Mouse (Mus musculus) brain, adult 10 weeks (tissue): ENCODE measurements around the gene Kcnn3. TPM values are rescaled to one million over a fixed set of nuclear protein-coding genes. Genes with fewer than 3 reads are reported as not detected.

Experiments
- polyA plus RNA-seq: library from polyadenylated mRNA; stranded (reverse); fragments of 350-450 nt; fragmentation: Illumina TruSeq; extraction: RNeasy Lipid Tissue Mini Kit (QIAGEN cat#74804); gene quantifications from one replicate; pipeline ENCODE4 v1.2.3, GENCODE M21; 2015; ENCODE audit warnings: low read depth, low replicate concordance

Kcnn3 gene
- 12.7 TPM for polyA plus RNA-seq

DNA sequence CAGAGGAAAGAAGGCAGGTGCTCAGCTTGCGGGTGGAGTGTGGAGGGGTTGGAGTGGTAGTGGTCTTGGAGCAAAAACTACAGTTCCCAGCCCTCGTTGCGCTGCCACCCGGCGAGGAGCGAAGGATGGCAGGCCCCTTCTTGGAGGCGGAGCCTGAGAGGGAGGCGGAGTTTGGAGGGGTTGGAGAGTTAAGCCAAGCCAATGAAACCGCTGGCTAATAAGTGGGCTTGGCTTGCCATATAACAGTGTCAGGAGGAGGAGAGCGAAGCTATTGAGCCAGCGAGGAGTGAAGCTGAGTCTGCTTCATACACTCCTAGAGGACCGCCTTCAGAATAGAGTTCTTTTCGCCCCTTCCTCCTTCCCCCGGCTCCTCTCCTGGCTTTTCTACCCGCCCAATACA is at the start of gene Kcnn3:
Gene Kcnn3, plus strand, starts transcription at position 271 of the 400 bp plus-strand sequence.

DNA sequence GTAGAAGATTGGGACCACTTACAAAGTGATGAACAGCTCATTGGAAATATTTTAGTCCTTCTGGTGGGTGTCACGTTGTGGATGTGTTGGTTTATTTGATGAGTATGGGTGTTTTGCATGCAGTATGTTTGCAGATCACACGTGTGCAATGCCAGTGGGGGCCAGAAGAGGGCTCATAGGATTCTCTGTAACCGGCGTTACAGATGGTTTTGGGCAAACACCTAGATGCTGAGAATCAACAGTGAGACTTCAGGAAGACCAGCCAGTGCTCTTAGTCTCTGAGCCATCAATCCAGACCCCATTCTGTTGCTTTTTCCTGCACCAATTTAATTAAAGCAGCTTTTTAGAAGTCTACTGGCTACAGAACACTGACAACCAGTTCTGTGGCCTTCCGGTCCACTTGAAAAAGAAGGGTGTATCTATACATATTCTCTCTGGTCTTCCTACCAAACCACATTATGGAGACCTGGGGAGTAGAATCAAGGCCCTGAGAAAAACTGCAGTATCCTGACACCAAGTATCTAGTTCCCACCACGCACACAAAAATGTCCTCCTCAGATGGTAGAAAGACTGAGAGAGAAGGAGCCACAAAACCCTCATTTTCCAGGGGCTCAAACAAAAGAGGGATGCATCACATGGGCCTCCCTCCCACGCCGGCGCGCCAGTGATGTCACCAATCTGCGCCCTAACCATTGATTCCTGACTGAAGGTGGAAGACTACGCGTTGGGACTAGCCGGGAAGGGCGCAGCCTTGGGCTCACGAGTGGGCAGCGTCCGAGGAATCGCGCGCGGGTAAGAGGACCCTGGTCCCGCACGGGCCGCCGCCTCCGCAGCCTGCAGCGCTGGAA is 194.6 kb downstream of the Kcnn3 start, which contains the start of gene Adar:
Gene Adar, plus strand, starts transcription at position 664 of the 848 bp plus-strand sequence.

Other genes with a start within 250 kb of the Kcnn3 start
- gene Slc50a1, start 249.6 kb upstream of the Kcnn3 start, polyA plus RNA-seq: 61.6 TPM
- 9.0 TPM for gene Efna1, start 239.0 kb upstream of the Kcnn3 start, polyA plus RNA-seq
- 43.7 TPM for gene Efna3, start 197.2 kb upstream of the Kcnn3 start, polyA plus RNA-seq
- not detected for gene Efna4, start 182.1 kb upstream of the Kcnn3 start, polyA plus RNA-seq
- 137 TPM for gene Adam15, start 170.2 kb upstream of the Kcnn3 start, polyA plus RNA-seq
- 0.19 TPM for gene Dcst2, start 158.2 kb upstream of the Kcnn3 start, polyA plus RNA-seq
- gene Dcst1, start 154.9 kb upstream of the Kcnn3 start, polyA plus RNA-seq: not detected
- gene Zbtb7b, start 125.4 kb upstream of the Kcnn3 start, polyA plus RNA-seq: 17.3 TPM
- gene Lenep, start 117.4 kb upstream of the Kcnn3 start, polyA plus RNA-seq: 5.2 TPM
- 29.1 TPM for gene Flad1, start 108.3 kb upstream of the Kcnn3 start, polyA plus RNA-seq
- gene Cks1b, start 101.8 kb upstream of the Kcnn3 start, polyA plus RNA-seq: 4.6 TPM
- gene Shc1, start 101.7 kb upstream of the Kcnn3 start, polyA plus RNA-seq: 11.6 TPM
- gene Pygo2, start 90.0 kb upstream of the Kcnn3 start, polyA plus RNA-seq: 35.5 TPM
- 34.8 TPM for gene Pbxip1, start 83.5 kb upstream of the Kcnn3 start, polyA plus RNA-seq
- 72.8 TPM for gene Pmvk, start 65.6 kb upstream of the Kcnn3 start, polyA plus RNA-seq
- gene Adar, start 194.9 kb downstream of the Kcnn3 start, polyA plus RNA-seq: 93.1 TPM
- gene Chrnb2, start 244.5 kb downstream of the Kcnn3 start, polyA plus RNA-seq: 23.4 TPM